Mouse (Mus musculus) myocyte (in vitro differentiated cells): ENCODE results near the gene Gm7075.

Experiments
- CEBPB ChIP-seq: IDR thresholded peaks from 2 replicates; pipeline ENCODE4 v1.6.1; 2011; ENCODE audit warnings: mild to moderate bottlenecking, moderate library complexity; ENCODE audit not compliant: poor library complexity, insufficient read depth, severe bottlenecking
- E2F4 ChIP-seq: IDR thresholded peaks from one replicate; pipeline ENCODE4 v1.6.1; 2011; ENCODE audit warnings: mild to moderate bottlenecking, control low read depth, moderate library complexity; ENCODE audit not compliant: insufficient read depth
- MAX ChIP-seq: IDR thresholded peaks from one replicate; pipeline ENCODE4 v1.6.1; 2011; ENCODE audit warnings: low read depth, mild to moderate bottlenecking, control low read depth
- MYOG ChIP-seq, 3 experiments: IDR thresholded peaks; one replicate each; pipeline ENCODE4 v1.6.1; 2011; ENCODE audit warnings: control low read depth in 2 of 3, low read depth in 2 of 3, mild to moderate bottlenecking in 2 of 3; ENCODE audit not compliant: insufficient read length in 2 of 3, control insufficient read depth in 1 of 3, insufficient read depth in 1 of 3
- POLR2A ChIP-seq: IDR thresholded peaks from one replicate; pipeline ENCODE4 v1.6.1; 2011; ENCODE audit warnings: low read depth, mild to moderate bottlenecking, control low read depth, moderate library complexity; ENCODE audit not compliant: insufficient read length
- POLR2AphosphoS2 ChIP-seq: IDR thresholded peaks from one replicate; pipeline ENCODE4 v1.6.1; 2011; ENCODE audit warnings: low read depth, control low read depth; ENCODE audit not compliant: insufficient read length
- TCF12 ChIP-seq: IDR thresholded peaks from one replicate; pipeline ENCODE4 v1.6.1; 2011; ENCODE audit warnings: mild to moderate bottlenecking, control low read depth; ENCODE audit not compliant: poor library complexity, insufficient read depth, severe bottlenecking
- USF1 ChIP-seq: IDR thresholded peaks from one replicate; pipeline ENCODE4 v1.6.1; 2011; ENCODE audit warnings: low read depth, mild to moderate bottlenecking, control low read depth, moderate library complexity

GRCm38 (mm10) chr10:63381498-63382280 lies 39.9 kb downstream of the Gm7075 start, which contains the start of gene Sirt1:
- TF ChIP-seq POLR2A: no peak
- TF ChIP-seq USF1: no peak
- TF ChIP-seq MAX: no peak
- TF ChIP-seq TCF12: no peak
- no peak for TF ChIP-seq POLR2AphosphoS2
- TF ChIP-seq E2F4: no peak
- TF ChIP-seq CEBPB: no peak
- no peak for TF ChIP-seq MYOG (IDR thresholded peaks at IDR 0.05; ENCODE audit: control insufficient read depth in 1 of 3, insufficient read depth in 1 of 3, insufficient read length in 2 of 3, low read depth in 2 of 3)
